Mouse (Mus musculus) C2C12 (cell line): ENCODE data around the gene Olfr643.

Source experiments
- CEBPB ChIP-seq: IDR thresholded peaks from one replicate; pipeline ENCODE4 v1.6.1; 2011; ENCODE audit warnings: low read depth, mild to moderate bottlenecking, control low read depth, moderate library complexity
- CTCF ChIP-seq: IDR thresholded peaks from one replicate; pipeline ENCODE4 v1.5.1; 2011; ENCODE audit not compliant: control insufficient read depth, insufficient read depth, insufficient read length
- FOSL1 ChIP-seq: IDR thresholded peaks from one replicate; pipeline ENCODE4 v1.8.0; 2011; ENCODE audit warnings: mild to moderate bottlenecking, low read length; ENCODE audit not compliant: poor library complexity, insufficient read depth, severe bottlenecking
- MAX ChIP-seq: IDR thresholded peaks from one replicate; pipeline ENCODE4 v1.6.1; 2011; ENCODE audit warnings: mild to moderate bottlenecking, control low read depth
- MYOD1 ChIP-seq: IDR thresholded peaks from one replicate; pipeline ENCODE4 v1.6.1; 2011; ENCODE audit warnings: low read depth; ENCODE audit not compliant: control insufficient read depth, insufficient read length
- USF1 ChIP-seq: IDR thresholded peaks from one replicate; pipeline ENCODE4 v1.6.1; 2011; ENCODE audit warnings: low read depth, mild to moderate bottlenecking, control low read depth, moderate library complexity

GRCm38 (mm10) chr7:104025473-104025872 is 111.7 kb downstream of the Olfr643 start, which contains the start of gene Olfr640:
- no peak for TF ChIP-seq CTCF
- no peak for TF ChIP-seq MAX
- TF ChIP-seq CEBPB, result no peak
- TF ChIP-seq MYOD1, result no peak
- no peak for TF ChIP-seq USF1
- TF ChIP-seq FOSL1, result no peak
